Mouse (Mus musculus) limb, embryonic 14.5 days (tissue): ENCODE measurements around the gene Oas1g. TPM values are rescaled to one million over a fixed set of nuclear protein-coding genes. Genes with fewer than 3 reads are reported as not detected.
"Not testable (repeated sequence)": the region's sequence is repeated elsewhere in the genome, so short reads cannot be mapped to it uniquely, and the experiment has no call there.

Experiments
- ATAC-seq: fragments of 200-750 bp; cut with Nextera tagmentation; 2 replicates; pipeline ENCODE4 v1.8.0; 2017; ENCODE audit warnings: low read depth, moderate number of reproducible peaks, moderate TSS enrichment; ENCODE audit not compliant: low FRiP score
- DNase-seq: peaks from one replicate; pipeline ENCODE4 v3.0.0-alpha.2; 2015; ENCODE audit warnings: low spot score
- H3K27ac ChIP-seq: fragments of 300-500 bp; sonication (generic); replicated peaks from 2 replicates; pipeline ENCODE4 v1.5.1; 2014; ENCODE audit warnings: low read depth, mild to moderate bottlenecking, low read length, moderate library complexity, mixed read lengths
- H3K27me3 ChIP-seq: fragments of 300-500 bp; sonication (generic); 2 replicates; pipeline ENCODE4 v1.6.1; 2014; ENCODE audit warnings: low read length, mixed read lengths; ENCODE audit not compliant: control insufficient read depth, insufficient read depth
- H3K36me3 ChIP-seq: fragments of 300-500 bp; sonication (generic); 2 replicates; pipeline ENCODE4 v1.6.1; 2014; ENCODE audit warnings: mild to moderate bottlenecking, low read length, moderate library complexity, mixed read lengths; ENCODE audit not compliant: control insufficient read depth, insufficient read depth
- H3K4me1 ChIP-seq: fragments of 300-500 bp; sonication (generic); 2 replicates; pipeline ENCODE4 v1.6.1; 2014; ENCODE audit warnings: antibody characterized with exemption, low read length, mixed read lengths; ENCODE audit not compliant: control insufficient read depth, insufficient read depth
- H3K4me2 ChIP-seq: fragments of 300-500 bp; sonication (generic); replicated peaks from 2 replicates; pipeline ENCODE4 v1.6.1; 2014; ENCODE audit warnings: low read depth, mild to moderate bottlenecking, low read length, moderate library complexity; ENCODE audit not compliant: severe bottlenecking
- H3K4me3 ChIP-seq: fragments of 300-500 bp; sonication (generic); replicated peaks from 2 replicates; pipeline ENCODE4 v1.5.1; 2014; ENCODE audit warnings: low read length
- H3K9ac ChIP-seq: fragments of 300-500 bp; sonication (generic); 2 replicates; pipeline ENCODE4 v1.6.1; 2014; ENCODE audit warnings: mild to moderate bottlenecking, low read depth, low read length, moderate library complexity; ENCODE audit not compliant: severe bottlenecking
- H3K9me3 ChIP-seq: fragments of 300-500 bp; sonication (generic); 2 replicates; pipeline ENCODE4 v1.6.1; 2016; ENCODE audit warnings: low read length; ENCODE audit not compliant: control insufficient read depth
- POLR2A ChIP-seq: fragments of 200-500 bp; IDR thresholded peaks from 2 replicates; pipeline ENCODE4 v1.8.0; 2012; ENCODE audit warnings: inconsistent platforms, mild to moderate bottlenecking, moderate library complexity, borderline replicate concordance; ENCODE audit not compliant: insufficient read depth, insufficient read length; ENCODE audit errors: extremely low read depth
- WGBS: fragments of 180-500 bp; shearing (Covaris S2); extraction: QIAGEN DNeasy Blood & Tissue Kit; methylation state at CpG from one replicate; pipeline ENCODE4 v1.1.7; 2014; 5-methylcytosine and 5-hydroxymethylcytosine counted together
- polyA plus RNA-seq, 2 experiments: library from polyadenylated mRNA; depleted of rRNA in 1 of 2; stranded (reverse) in 1 of 2; unstranded in 1 of 2; fragments of >200 nt; fragmentation: Nextera tagmentation in 1 of 2; extraction: Ambion mirVana in 1 of 2; gene quantifications; 2 replicates each; pipeline versions ENCODE4 v1.2.1 to v1.2.3; 2012 to 2014

The Oas1g gene
- polyA plus RNA-seq, 2 experiments = 0.72 TPM; not detected in 1

- H3K4me3 ChIP-seq = no peak overlapping the region
- no peak for DNase-seq
Observed at GRCm38 (mm10) chr5:120902056-120902455, 14.6 kb upstream of the Oas1g start.

DNA sequence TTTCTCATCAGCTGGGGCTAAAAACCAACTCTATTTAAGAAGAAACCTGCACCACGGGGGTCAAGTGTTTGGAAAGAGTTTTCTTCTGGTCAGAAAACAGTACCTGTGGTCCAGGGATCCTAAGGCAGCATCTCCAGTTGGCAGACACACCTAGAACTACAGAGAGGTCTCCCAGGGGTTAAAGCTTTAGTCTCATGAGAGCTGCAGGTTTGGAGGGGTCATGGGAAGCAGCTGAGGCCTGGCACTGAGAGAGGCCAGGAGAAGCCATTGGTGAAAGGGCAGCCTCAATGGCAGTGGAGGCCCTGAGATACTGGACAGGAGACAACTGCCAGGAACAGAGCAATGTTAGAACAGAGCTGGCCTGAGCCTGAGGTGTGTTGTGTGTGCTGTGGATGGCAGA lies 13.3 kb upstream of the Oas1g start:
- H3K36me3 ChIP-seq = no peaks in the 10 kb centered on the region
- ATAC-seq = no peak
- H3K27me3 ChIP-seq = no peaks in the 10 kb centered on the region
- 68% methylated on average over 1 of the region's 1 CpGs for WGBS
- no peak overlapping the region for H3K27ac ChIP-seq
- no peak overlapping the region for H3K9ac ChIP-seq
- H3K4me1 ChIP-seq = no peaks in the 10 kb centered on the region
- no peak overlapping the region for H3K4me3 ChIP-seq
- DNase-seq = no peak
- H3K4me2 ChIP-seq = no peak overlapping the region
- TF ChIP-seq POLR2A = no peak
- H3K9me3 ChIP-seq = no peaks in the 10 kb centered on the region

More at GRCm38 (mm10) chr5:120902056-120902455, 14.6 kb upstream of the Oas1g start:
- H3K36me3 ChIP-seq = no peaks in the 10 kb centered on the region
- no peak overlapping the region for H3K27ac ChIP-seq
- 84% methylated on average over 5 of the region's 5 CpGs for WGBS
- no peaks in the 10 kb centered on the region for H3K9me3 ChIP-seq
- H3K27me3 ChIP-seq = no peaks in the 10 kb centered on the region
- no peak for ATAC-seq
- TF ChIP-seq POLR2A = no peak
- H3K4me2 ChIP-seq = no peak overlapping the region
- H3K4me1 ChIP-seq = no peaks in the 10 kb centered on the region
- no peak overlapping the region for H3K9ac ChIP-seq

DNA sequence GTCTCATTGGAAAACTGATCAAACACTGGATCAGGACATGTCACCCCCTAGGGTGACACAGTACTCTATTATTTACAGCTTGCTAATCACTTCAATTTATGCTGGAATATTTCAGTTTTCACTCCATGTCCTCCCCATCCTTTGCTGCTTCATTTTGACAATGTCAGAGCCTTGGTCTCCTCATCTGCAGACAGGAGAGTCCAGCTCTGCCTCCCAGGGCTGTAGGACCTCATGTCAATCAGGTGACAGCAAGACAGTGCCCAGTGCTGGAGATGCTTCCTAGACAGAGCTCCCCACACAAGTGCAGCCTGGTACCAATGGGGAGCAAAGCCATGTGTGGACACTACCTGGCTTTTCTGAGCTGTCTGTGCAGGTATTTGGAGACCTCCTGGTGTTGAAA lies 11.3 kb upstream of the Oas1g start:
- ATAC-seq = no peak
- H3K4me2 ChIP-seq = no peak overlapping the region
- DNase-seq = no peak

DNA sequence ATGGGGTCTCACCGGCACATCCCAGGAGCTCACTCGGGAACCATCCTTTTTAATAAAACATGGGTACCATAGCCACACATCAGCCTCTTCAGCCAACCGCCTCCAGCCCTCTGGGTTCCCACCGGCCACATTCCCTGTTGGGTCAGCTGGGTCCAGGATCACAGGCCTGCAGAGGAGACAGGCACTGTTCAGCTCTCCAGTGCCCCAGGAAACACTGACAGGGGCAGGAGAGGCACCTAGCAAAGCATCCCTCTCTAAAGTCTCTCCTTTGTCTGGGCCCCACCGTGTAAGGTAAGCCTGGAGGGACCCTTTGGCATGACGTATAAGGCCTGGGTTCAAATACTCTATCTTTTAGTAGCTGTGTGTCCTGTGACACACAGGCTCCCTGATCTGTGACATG lies 10.9 kb upstream of the Oas1g start:
- no peak for TF ChIP-seq POLR2A
- H3K36me3 ChIP-seq = no peaks in the 10 kb centered on the region
- no peaks in the 10 kb centered on the region for H3K9me3 ChIP-seq
- 89% methylated on average over 6 of the region's 6 CpGs for WGBS
- H3K27me3 ChIP-seq = no peaks in the 10 kb centered on the region
- H3K4me1 ChIP-seq = no peaks in the 10 kb centered on the region
- ATAC-seq (no peak), DNase-seq (no peak)
- H3K27ac ChIP-seq = no peak overlapping the region
- H3K9ac ChIP-seq = no peak overlapping the region
- H3K4me2 ChIP-seq = no peak overlapping the region
- no peak overlapping the region for H3K4me3 ChIP-seq

More for the DNA sequence above, 11.3 kb upstream of the Oas1g start:
- H3K27ac ChIP-seq = no peak overlapping the region
- H3K4me3 ChIP-seq = no peak overlapping the region
- H3K9ac ChIP-seq = no peak overlapping the region
- no peaks in the 10 kb centered on the region for H3K9me3 ChIP-seq
- no peaks in the 10 kb centered on the region for H3K36me3 ChIP-seq
- H3K4me1 ChIP-seq = no peaks in the 10 kb centered on the region
- TF ChIP-seq POLR2A = no peak
- no peaks in the 10 kb centered on the region for H3K27me3 ChIP-seq

GRCm38 (mm10) chr5:120895231-120895900 lies 8.0 kb upstream of the Oas1g start:
- no peak overlapping the region for H3K4me3 ChIP-seq
- H3K9me3 ChIP-seq = no peaks in the 10 kb centered on the region
- no peaks in the 10 kb centered on the region for H3K27me3 ChIP-seq
- WGBS = 86% methylated on average over 11 of the region's 11 CpGs
- DNase-seq = no peak
- TF ChIP-seq POLR2A = no peak
- no peaks in the 10 kb centered on the region for H3K4me1 ChIP-seq
- H3K27ac ChIP-seq = no peak overlapping the region
- no peak overlapping the region for H3K4me2 ChIP-seq
- no peak overlapping the region for H3K9ac ChIP-seq
- ATAC-seq = no peak
- H3K36me3 ChIP-seq = no peaks in the 10 kb centered on the region

DNA sequence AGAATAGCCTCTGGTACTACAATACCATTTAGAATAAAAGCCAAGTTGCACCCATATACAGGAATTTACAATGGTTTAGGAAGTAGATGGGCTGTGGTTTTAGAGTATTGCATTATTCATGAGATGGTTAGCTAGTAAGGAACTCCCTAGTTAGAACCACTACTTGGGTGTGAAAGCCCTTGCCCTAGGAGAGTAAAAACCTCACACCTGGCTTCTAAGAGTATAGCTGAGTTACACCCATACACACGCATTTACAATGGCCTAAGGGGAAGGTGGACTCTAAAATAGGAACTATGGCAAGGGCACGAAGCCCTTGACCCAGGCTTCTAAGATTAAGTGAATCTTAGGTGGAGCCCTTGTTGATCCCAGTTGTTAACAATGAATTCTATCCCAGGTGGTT lies 7.3 kb upstream of the Oas1g start:
- 76% methylated on average over 2 of the region's 2 CpGs for WGBS

GRCm38 (mm10) chr5:120893866-120894265 lies 6.5 kb upstream of the Oas1g start:
- WGBS = 90% methylated on average over 4 of the region's 4 CpGs
- H3K4me2 ChIP-seq, ATAC-seq, H3K9me3 ChIP-seq, H3K36me3 ChIP-seq, H3K4me3 ChIP-seq, H3K4me1 ChIP-seq, H3K27ac ChIP-seq, DNase-seq, H3K9ac ChIP-seq, H3K27me3 ChIP-seq: not testable (repeated sequence)

More for the DNA sequence above, 7.3 kb upstream of the Oas1g start:
- not testable (repeated sequence) for ATAC-seq, H3K9ac ChIP-seq, H3K36me3 ChIP-seq, H3K27me3 ChIP-seq, DNase-seq, H3K4me3 ChIP-seq, H3K4me1 ChIP-seq, H3K9me3 ChIP-seq, H3K27ac ChIP-seq, H3K4me2 ChIP-seq
